Mouse (Mus musculus) intestine, postnatal 0 days (tissue): ENCODE measurements around the gene Rnf224. TPM values are rescaled to one million over a fixed set of nuclear protein-coding genes. Genes with fewer than 3 reads are reported as not detected.

Experiments used
- ATAC-seq: fragments of 200-750 bp; cut with Nextera tagmentation; 2 replicates; pipeline ENCODE4 v1.8.0; 2017; ENCODE audit warnings: mild to moderate bottlenecking, moderate TSS enrichment, moderate library complexity
- H3K27ac ChIP-seq: fragments of 300-500 bp; sonication (generic); 2 replicates; pipeline ENCODE4 v1.5.1; 2014; ENCODE audit warnings: mild to moderate bottlenecking, low read depth, low read length, moderate library complexity
- H3K27me3 ChIP-seq: fragments of 300-500 bp; sonication (generic); replicated peaks from 2 replicates; pipeline ENCODE4 v1.6.1; 2014; ENCODE audit warnings: low read length, mixed read lengths; ENCODE audit not compliant: control insufficient read depth, insufficient read depth
- H3K36me3 ChIP-seq: fragments of 300-500 bp; sonication (generic); 2 replicates; pipeline ENCODE4 v1.6.1; 2014; ENCODE audit warnings: mild to moderate bottlenecking, moderate library complexity; ENCODE audit not compliant: control insufficient read depth, insufficient read depth
- H3K4me1 ChIP-seq: fragments of 300-500 bp; sonication (generic); replicated peaks from 2 replicates; pipeline ENCODE4 v1.6.1; 2014; ENCODE audit warnings: antibody characterized with exemption, low read length, mixed read lengths; ENCODE audit not compliant: control insufficient read depth, insufficient read depth
- H3K4me2 ChIP-seq: fragments of 300-500 bp; sonication (generic); replicated peaks from 2 replicates; pipeline ENCODE4 v1.6.1; 2014; ENCODE audit warnings: low read depth, mild to moderate bottlenecking, moderate library complexity
- H3K4me3 ChIP-seq: fragments of 300-500 bp; sonication (generic); 2 replicates; pipeline ENCODE4 v1.5.1; 2014; ENCODE audit warnings: low read depth, low read length
- H3K9ac ChIP-seq: fragments of 300-500 bp; sonication (generic); 2 replicates; pipeline ENCODE4 v1.6.1; 2014; ENCODE audit warnings: mild to moderate bottlenecking, low read depth, low read length
- H3K9me3 ChIP-seq: fragments of 300-500 bp; sonication (generic); 2 replicates; pipeline ENCODE4 v1.6.1; 2016; ENCODE audit warnings: mixed run types; ENCODE audit not compliant: control insufficient read depth
- CTCF ChIP-seq: sonication (generic); IDR thresholded peaks from 2 replicates; pipeline ENCODE4 v1.5.1; 2016; ENCODE audit warnings: low read depth, mild to moderate bottlenecking, control low read depth, antibody characterized with exemption, moderate library complexity
- WGBS: fragments of 180-500 bp; shearing (Covaris S2); extraction: QIAGEN DNeasy Blood & Tissue Kit; methylation state at CpG from one replicate; pipeline ENCODE4 v1.1.7; 2014; 5-methylcytosine and 5-hydroxymethylcytosine counted together
- polyA plus RNA-seq: library from polyadenylated mRNA; unstranded; fragments of >200 nt; fragmentation: Nextera tagmentation; extraction: Ambion mirVana; gene quantifications from 2 replicates; pipeline ENCODE4 v1.2.1, GENCODE M21; 2015

Gene Rnf224
- polyA plus RNA-seq, 1 experiment from 2014 or later = 0.09 TPM

DNA sequence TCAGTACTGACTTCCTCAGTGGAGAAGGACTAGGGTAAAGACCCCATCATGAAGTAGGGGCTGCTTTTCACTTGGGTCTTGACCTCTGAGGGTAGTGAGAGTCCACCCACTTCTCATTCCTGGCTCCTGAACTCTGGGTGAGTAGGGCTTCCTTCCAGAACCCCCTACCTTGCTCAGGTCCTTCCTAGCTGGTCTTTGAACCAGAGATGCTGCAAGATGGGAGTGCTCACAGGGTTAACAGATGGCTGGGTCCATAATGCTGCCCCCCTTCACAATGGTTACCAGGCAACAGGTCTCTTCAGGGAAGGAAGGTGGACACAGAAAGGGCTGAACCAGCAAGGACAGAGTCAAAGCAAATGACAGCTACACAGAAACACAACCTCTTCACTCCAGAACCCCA, 18.1 kb downstream of the Rnf224 start, which contains the start of gene Fam166a:
Fam166a (plus strand) TSS at position 301 of the 400 bp plus-strand sequence.
- no peak for ATAC-seq
- Histone ChIP-seq H3K36me3 (peaks cover 12% of the 10 kb centered on the region; the same call in 1 of the 2 replicates), H3K4me1 (no peaks in the 10 kb centered on the region), H3K4me3 (no peak within 1 kb of the TSS), H3K4me2 (no peak within 1 kb of the TSS), H3K9me3 (no peaks in the 10 kb centered on the region), H3K27me3 (no peaks in the 10 kb centered on the region), H3K9ac (no peak within 1 kb of the TSS), H3K27ac (no peak within 1 kb of the TSS)
- TF ChIP-seq CTCF = no peak

DNA sequence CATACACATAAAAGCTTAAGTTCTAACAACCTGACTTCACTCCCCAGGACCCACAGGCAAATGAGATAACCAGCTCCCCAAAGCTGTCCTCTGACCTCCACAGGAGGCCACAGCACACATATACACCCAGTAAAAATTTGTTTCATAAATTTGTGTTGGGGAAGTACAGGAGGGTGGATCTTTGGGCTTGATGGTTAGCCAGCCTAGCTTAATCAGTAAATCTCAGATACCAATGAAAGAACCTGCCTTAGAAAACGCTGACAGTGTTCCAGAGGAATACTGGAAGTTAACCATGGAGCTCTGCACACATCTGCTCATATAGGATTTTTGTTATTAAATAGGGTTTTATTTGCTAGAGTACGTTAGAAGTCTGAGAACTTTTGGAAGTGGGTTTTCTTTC, 18.9 kb downstream of the Rnf224 start:
- no peaks in the 10 kb centered on the region for H3K9me3 ChIP-seq
- H3K27me3 ChIP-seq = no peaks in the 10 kb centered on the region
- H3K4me3 ChIP-seq = no peak overlapping the region
- no peak for TF ChIP-seq CTCF
- H3K4me1 ChIP-seq = no peaks in the 10 kb centered on the region
- no peak overlapping the region for H3K4me2 ChIP-seq
- no peak for ATAC-seq
- H3K36me3 ChIP-seq = peaks cover 12% of the 10 kb centered on the region; the same call in 1 of the 2 replicates
- H3K27ac ChIP-seq = no peak overlapping the region
- WGBS = 55% methylated on average over 2 of the region's 2 CpGs
- no peak overlapping the region for H3K9ac ChIP-seq

DNA sequence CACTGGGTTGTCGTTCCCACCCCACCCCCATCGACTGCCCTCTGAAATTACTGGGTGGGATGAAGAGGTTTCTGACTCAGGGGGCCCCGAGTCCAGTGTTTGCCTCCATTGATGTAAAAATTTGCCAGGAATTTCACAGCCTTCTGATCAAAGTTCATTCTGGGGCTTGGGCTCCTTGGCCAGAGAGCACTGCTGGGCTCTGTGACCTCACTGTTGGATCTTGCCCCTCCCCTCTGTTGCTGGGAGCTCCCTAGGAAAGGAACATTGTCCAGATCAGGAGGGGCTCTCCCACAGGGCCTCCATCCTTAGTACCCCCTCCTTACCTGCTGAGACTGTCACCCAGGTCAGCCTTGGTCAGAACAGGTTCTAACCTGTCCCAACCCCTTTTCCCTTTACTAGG, 22.1 kb downstream of the Rnf224 start, which contains the start of gene Stpg3:
Stpg3 (minus strand) TSS at position 194 of the 400 bp plus-strand sequence.
- WGBS = 28% methylated on average over 3 of the region's 3 CpGs

DNA sequence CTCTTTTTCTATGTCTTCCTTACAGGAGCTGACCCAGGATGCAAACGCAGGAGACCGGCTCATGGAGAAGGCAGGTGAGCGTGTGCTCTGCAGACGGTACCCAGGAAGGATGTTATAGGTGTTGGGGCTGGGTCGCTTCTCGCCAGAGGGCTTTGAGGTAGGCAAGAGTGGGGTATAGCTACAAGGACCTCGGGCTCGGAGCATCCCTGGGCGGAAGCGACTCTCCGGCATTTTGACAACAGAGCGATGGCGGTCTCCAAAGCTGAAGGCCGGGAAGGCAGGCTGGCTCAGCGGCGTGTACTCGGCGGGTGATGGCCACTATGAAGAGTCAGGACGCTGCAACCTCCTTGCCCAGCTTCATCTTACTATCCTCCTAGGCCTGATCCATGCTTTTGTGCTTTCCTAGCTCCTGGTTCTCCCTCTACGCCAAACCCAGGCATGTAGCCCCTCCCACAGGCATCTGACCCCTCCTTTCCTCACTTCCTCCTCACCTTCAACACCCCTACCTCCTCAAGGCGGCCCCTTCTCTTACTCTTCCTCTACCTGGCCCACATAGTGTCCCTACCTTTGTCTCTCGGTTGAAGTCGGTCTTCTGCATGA, 23.2 kb downstream of the Rnf224 start:
- ATAC-seq = no peak
- H3K27ac ChIP-seq = no peak overlapping the region
- H3K9me3 ChIP-seq = no peaks in the 10 kb centered on the region
- H3K27me3 ChIP-seq = no peaks in the 10 kb centered on the region
- WGBS = 69% methylated on average over 23 of the region's 23 CpGs
- H3K36me3 ChIP-seq = peaks cover 6% of the 10 kb centered on the region; the same call in 1 of the 2 replicates
- H3K4me1 ChIP-seq = 0 out of 2 replicates have a peak, but pooled peaks cover 7% of the 10 kb centered on the region
- no peak overlapping the region for H3K4me3 ChIP-seq
- no peak overlapping the region for H3K4me2 ChIP-seq
- no peak overlapping the region for H3K9ac ChIP-seq
- no peak for TF ChIP-seq CTCF

More for the DNA sequence above, 22.1 kb downstream of the Rnf224 start, which contains the start of gene Stpg3:
- H3K4me1 ChIP-seq = 0 out of 2 replicates have a peak, but pooled peaks cover 7% of the 10 kb centered on the region
- no peak within 1 kb of the TSS for H3K9ac ChIP-seq
- H3K4me3 ChIP-seq = no peak within 1 kb of the TSS
- no peaks in the 10 kb centered on the region for H3K36me3 ChIP-seq
- TF ChIP-seq CTCF = no peak
- H3K4me2 ChIP-seq = no peak within 1 kb of the TSS
- no peaks in the 10 kb centered on the region for H3K27me3 ChIP-seq
- H3K27ac ChIP-seq = no peak within 1 kb of the TSS
- ATAC-seq = no peak
- no peaks in the 10 kb centered on the region for H3K9me3 ChIP-seq

DNA sequence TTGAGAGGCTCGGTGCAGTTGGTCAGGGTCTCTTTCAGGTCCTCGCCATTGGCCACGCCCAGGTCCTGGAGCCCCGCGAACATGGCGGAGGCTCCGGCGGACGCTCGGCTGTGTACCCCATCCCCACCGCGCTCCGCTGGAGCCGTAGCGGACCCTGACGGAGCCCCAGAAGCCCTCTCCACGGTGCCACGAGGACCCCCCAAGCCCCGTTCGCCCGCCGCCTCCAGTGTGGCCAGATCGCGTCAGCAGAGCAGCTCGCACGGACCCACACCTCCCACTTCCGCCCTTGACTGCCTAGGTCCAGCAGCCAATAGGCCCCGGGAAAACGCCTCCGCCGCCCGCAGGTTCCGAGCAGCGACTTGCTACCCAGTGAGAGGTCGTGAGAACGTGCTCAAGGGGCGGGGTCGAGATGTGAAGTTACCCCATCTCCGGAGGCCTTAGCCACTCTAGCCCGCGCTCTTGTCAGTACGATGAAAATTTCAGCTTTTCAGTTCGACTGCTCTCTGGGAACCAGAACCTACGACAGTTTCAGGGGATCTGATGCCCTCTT, 25.4 kb downstream of the Rnf224 start, which contains the start of gene Nelfb:
Nelfb (minus strand) TSS at position 369 of the 550 bp plus-strand sequence.
- Histone ChIP-seq H3K4me3 (peak within 1 kb of the TSS; percentile 95), H3K4me2 (peak within 1 kb of the TSS; percentile 87), H3K27ac (peak within 1 kb of the TSS; percentile 87), H3K9ac (peak within 1 kb of the TSS; percentile 85), H3K4me1 (0 out of 2 replicates have a peak, but pooled peaks cover 8% of the 10 kb centered on the region), H3K27me3 (no peaks in the 10 kb centered on the region), H3K9me3 (no peaks in the 10 kb centered on the region), H3K36me3 (peaks cover 25% of the 10 kb centered on the region)
- under 1% methylated on average over 44 of the region's 44 CpGs for WGBS
- TF ChIP-seq CTCF = no peak
- ATAC-seq = peak; percentile 81

DNA sequence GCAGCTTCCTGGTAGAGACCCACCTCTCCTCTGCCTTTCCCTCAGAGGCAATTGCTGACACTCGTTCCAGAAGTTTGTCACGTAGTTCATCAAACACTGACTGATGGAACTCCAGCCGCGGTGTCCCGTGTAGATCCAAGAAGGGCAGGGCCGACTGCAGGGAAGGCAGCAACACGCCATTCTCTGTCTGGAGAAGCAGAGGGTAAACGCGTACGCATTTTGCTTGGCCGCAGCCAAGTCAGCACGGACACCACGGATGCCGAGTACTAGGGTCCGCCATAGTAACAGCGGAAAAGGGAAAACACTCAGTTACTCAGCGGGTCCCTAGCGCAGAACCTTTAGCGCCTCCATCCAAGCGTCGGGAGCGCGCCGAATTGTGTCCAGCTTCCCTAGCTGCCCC, 25.9 kb downstream of the Rnf224 start:
- no peak for TF ChIP-seq CTCF
- Histone ChIP-seq H3K36me3 (peaks cover 30% of the 10 kb centered on the region), H3K27me3 (no peaks in the 10 kb centered on the region), H3K9ac (peak overlapping the region; percentile 85), H3K4me3 (peak overlapping the region; percentile 95), H3K4me1 (0 out of 2 replicates have a peak, but pooled peaks cover 8% of the 10 kb centered on the region), H3K4me2 (peak overlapping the region; percentile 87), H3K27ac (peak overlapping the region; percentile 87), H3K9me3 (no peaks in the 10 kb centered on the region)
- WGBS = under 1% methylated on average over 24 of the region's 24 CpGs
- ATAC-seq = peak; percentile 14; the same call in 1 of the 2 replicates
